Mouse (Mus musculus): ENCODE measurements around the gene Thada. TPM values are rescaled to one million over a fixed set of nuclear protein-coding genes. Genes with fewer than 3 reads are reported as not detected.

The Thada gene
- polyA plus RNA-seq, 1 experiment from 2014 or later: 2.3 TPM

GRCm38 (mm10) chr17:84314341-84314740 lies 151.7 kb downstream of the Thada start:
- TF ChIP-seq CTCF (IDR thresholded peaks at IDR 0.05): no peak
- H3K4me1 ChIP-seq (ENCODE audit: insufficient read depth, low read depth, low read length): no peaks in the 10 kb centered on the region
- 89% methylated on average over 7 of the region's 7 CpGs for WGBS
- H3K27me3 ChIP-seq (replicated peaks; ENCODE audit: insufficient read depth, low read length): no peaks in the 10 kb centered on the region
- no peak overlapping the region for H3K4me3 ChIP-seq (ENCODE audit: low read depth, low read length)
- H3K9ac ChIP-seq (replicated peaks; ENCODE audit: low read depth): no peak overlapping the region
- no peak overlapping the region for H3K4me2 ChIP-seq (replicated peaks; ENCODE audit: low read depth, low read length)
- H3K9me3 ChIP-seq (ENCODE audit: low read length): no peaks in the 10 kb centered on the region
- H3K36me3 ChIP-seq (ENCODE audit: insufficient read depth, low read length): no peaks in the 10 kb centered on the region
- H3K27ac ChIP-seq (ENCODE audit: low read length): no peak overlapping the region
- DNase-seq (ENCODE audit: low spot score): no peak
- ATAC-seq: no peak

GRCm38 (mm10) chr17:84313494-84313893 lies 152.5 kb downstream of the Thada start:
- no peaks in the 10 kb centered on the region for H3K4me1 ChIP-seq (ENCODE audit: insufficient read depth, low read depth, low read length)
- H3K4me2 ChIP-seq (replicated peaks; ENCODE audit: low read depth, low read length): no peak overlapping the region
- no peaks in the 10 kb centered on the region for H3K9me3 ChIP-seq (ENCODE audit: low read length)
- DNase-seq (ENCODE audit: low spot score): peak; percentile 55
- ATAC-seq: peak; percentile 81
- H3K27ac ChIP-seq (ENCODE audit: low read length): no peak overlapping the region
- peak; percentile 56 for TF ChIP-seq EP300 (IDR thresholded peaks at IDR 0.05)
- TF ChIP-seq CTCF (IDR thresholded peaks at IDR 0.05): no peak
- WGBS: 32% methylated on average over 6 of the region's 6 CpGs
- H3K9ac ChIP-seq (replicated peaks; ENCODE audit: low read depth): no peak overlapping the region
- no peaks in the 10 kb centered on the region for H3K36me3 ChIP-seq (ENCODE audit: insufficient read depth, low read length)
- no peaks in the 10 kb centered on the region for H3K27me3 ChIP-seq (replicated peaks; ENCODE audit: insufficient read depth, low read length)
- H3K4me3 ChIP-seq (ENCODE audit: low read depth, low read length): no peak overlapping the region

- 40% methylated on average over 1 of the region's 1 CpGs for WGBS
These were observed 159.9 kb downstream of the Thada start for GRCm38 (mm10) chr17:84306151-84306550.

GRCm38 (mm10) chr17:84305074-84305473 lies 160.9 kb downstream of the Thada start:
- WGBS: 85% methylated on average over 5 of the region's 5 CpGs
- H3K27ac ChIP-seq (ENCODE audit: low read length): 0 out of 2 replicates have a peak overlapping the region, but pooled peaks have one; percentile 6
- ATAC-seq (no peak), DNase-seq (ENCODE audit: low spot score) (no peak)
- H3K36me3 ChIP-seq (ENCODE audit: insufficient read depth, low read length): no peaks in the 10 kb centered on the region
- no peaks in the 10 kb centered on the region for H3K27me3 ChIP-seq (replicated peaks; ENCODE audit: insufficient read depth, low read length)
- H3K9ac ChIP-seq (replicated peaks; ENCODE audit: low read depth): no peak overlapping the region
- H3K4me2 ChIP-seq (replicated peaks; ENCODE audit: low read depth, low read length): no peak overlapping the region
- H3K9me3 ChIP-seq (ENCODE audit: low read length): no peaks in the 10 kb centered on the region
- H3K4me1 ChIP-seq (ENCODE audit: insufficient read depth, low read depth, low read length): peaks cover 10% of the 10 kb centered on the region; the same call in 1 of the 2 replicates
- TF ChIP-seq CTCF (IDR thresholded peaks at IDR 0.05): no peak
- no peak for TF ChIP-seq EP300 (IDR thresholded peaks at IDR 0.05)
- H3K4me3 ChIP-seq (ENCODE audit: low read depth, low read length): no peak overlapping the region

More at GRCm38 (mm10) chr17:84306151-84306550, 159.9 kb downstream of the Thada start:
- H3K36me3 ChIP-seq (ENCODE audit: insufficient read depth, low read length): no peaks in the 10 kb centered on the region
- no peak overlapping the region for H3K9ac ChIP-seq (replicated peaks; ENCODE audit: low read depth)
- no peak overlapping the region for H3K4me2 ChIP-seq (replicated peaks; ENCODE audit: low read depth, low read length)
- peak; percentile 42 for ATAC-seq
- no peaks in the 10 kb centered on the region for H3K27me3 ChIP-seq (replicated peaks; ENCODE audit: insufficient read depth, low read length)
- no peaks in the 10 kb centered on the region for H3K9me3 ChIP-seq (ENCODE audit: low read length)
- no peak overlapping the region for H3K27ac ChIP-seq (ENCODE audit: low read length)
- DNase-seq (ENCODE audit: low spot score): peak; percentile 53
- TF ChIP-seq CTCF (IDR thresholded peaks at IDR 0.05): no peak
- no peak for TF ChIP-seq EP300 (IDR thresholded peaks at IDR 0.05)
- H3K4me3 ChIP-seq (ENCODE audit: low read depth, low read length): no peak overlapping the region
- peaks cover 10% of the 10 kb centered on the region; the same call in 1 of the 2 replicates for H3K4me1 ChIP-seq (ENCODE audit: insufficient read depth, low read depth, low read length)

- H3K9me3 ChIP-seq (ENCODE audit: low read length): no peaks in the 10 kb centered on the region
- 65% methylated on average over 5 of the region's 5 CpGs for WGBS
- H3K4me1 ChIP-seq (ENCODE audit: insufficient read depth, low read depth, low read length): peaks cover 10% of the 10 kb centered on the region; the same call in 1 of the 2 replicates
- peak; percentile 69 for DNase-seq (ENCODE audit: low spot score)
- no peaks in the 10 kb centered on the region for H3K27me3 ChIP-seq (replicated peaks; ENCODE audit: insufficient read depth, low read length)
- no peak overlapping the region for H3K9ac ChIP-seq (replicated peaks; ENCODE audit: low read depth)
- H3K36me3 ChIP-seq (ENCODE audit: insufficient read depth, low read length): no peaks in the 10 kb centered on the region
- H3K4me2 ChIP-seq (replicated peaks; ENCODE audit: low read depth, low read length): no peak overlapping the region
- no peak overlapping the region for H3K4me3 ChIP-seq (ENCODE audit: low read depth, low read length)
- TF ChIP-seq EP300 (IDR thresholded peaks at IDR 0.05): peak; percentile 55
- TF ChIP-seq CTCF (IDR thresholded peaks at IDR 0.05): no peak
- H3K27ac ChIP-seq (ENCODE audit: low read length): 0 out of 2 replicates have a peak overlapping the region, but pooled peaks have one; percentile 33
- ATAC-seq: peak; percentile 29; the same call in 1 of the 2 replicates
These were observed 161.9 kb downstream of the Thada start for GRCm38 (mm10) chr17:84304141-84304540.

GRCm38 (mm10) chr17:84297976-84298375 lies 168.0 kb downstream of the Thada start:
- H3K4me1 ChIP-seq (ENCODE audit: insufficient read depth, low read depth, low read length): peaks cover 3% of the 10 kb centered on the region; the same call in 1 of the 2 replicates
- TF ChIP-seq CTCF (IDR thresholded peaks at IDR 0.05): no peak
- no peak for TF ChIP-seq EP300 (IDR thresholded peaks at IDR 0.05)
- H3K4me2 ChIP-seq (replicated peaks; ENCODE audit: low read depth, low read length): no peak overlapping the region
- DNase-seq (ENCODE audit: low spot score): no peak
- H3K36me3 ChIP-seq (ENCODE audit: insufficient read depth, low read length): no peaks in the 10 kb centered on the region
- H3K9me3 ChIP-seq (ENCODE audit: low read length): no peaks in the 10 kb centered on the region
- no peak overlapping the region for H3K27ac ChIP-seq (ENCODE audit: low read length)
- H3K4me3 ChIP-seq (ENCODE audit: low read depth, low read length): no peak overlapping the region
- H3K27me3 ChIP-seq (replicated peaks; ENCODE audit: insufficient read depth, low read length): no peaks in the 10 kb centered on the region
- ATAC-seq: no peak
- no peak overlapping the region for H3K9ac ChIP-seq (replicated peaks; ENCODE audit: low read depth)
- WGBS: 90% methylated on average over 6 of the region's 6 CpGs
